Mouse (Mus musculus) brain, embryonic 14.5 days (tissue): ENCODE measurements around the gene Tmem156.

ENCODE experiments used
- CTCF ChIP-seq: fragments of 200-500 bp; IDR thresholded peaks from 2 replicates; pipeline ENCODE4 v1.5.1; 2012; ENCODE audit warnings: inconsistent platforms, mild to moderate bottlenecking, moderate library complexity, borderline replicate concordance; ENCODE audit not compliant: insufficient read depth, insufficient read length; ENCODE audit errors: extremely low read depth
- POLR2A ChIP-seq: fragments of 200-500 bp; IDR thresholded peaks from 2 replicates; pipeline ENCODE4 v1.6.1; 2012; ENCODE audit warnings: mild to moderate bottlenecking, inconsistent platforms, borderline replicate concordance; ENCODE audit not compliant: poor library complexity, insufficient read depth, insufficient read length, severe bottlenecking; ENCODE audit errors: extremely low read depth

GRCm38 (mm10) chr5:65073247-65073646, 18.7 kb downstream of the Tmem156 start:
- TF ChIP-seq CTCF (no peak), POLR2A (no peak)
